Mouse (Mus musculus) liver, postnatal 0 days (tissue): Measurements from ENCODE around the gene Olfr304. TPM values are rescaled to one million over a fixed set of nuclear protein-coding genes. Genes with fewer than 3 reads are reported as not detected.

Source experiments
- ATAC-seq: fragments of 200-750 bp; cut with Nextera tagmentation; 2 replicates; pipeline ENCODE4 v1.8.0; 2017; ENCODE audit warnings: mild to moderate bottlenecking, moderate library complexity
- DNase-seq: peaks from one replicate; pipeline ENCODE4 v3.0.0-alpha.2; 2016
- H3K27ac ChIP-seq: fragments of 300-500 bp; sonication (generic); 2 replicates; pipeline ENCODE4 v1.5.1; 2014; ENCODE audit warnings: antibody characterized with exemption, moderate library complexity, mild to moderate bottlenecking, low read depth
- H3K27me3 ChIP-seq: fragments of 300-500 bp; sonication (generic); 2 replicates; pipeline ENCODE4 v1.6.1; 2014; ENCODE audit warnings: low read length, control low read depth, mixed read lengths; ENCODE audit not compliant: insufficient read depth
- H3K36me3 ChIP-seq: fragments of 300-500 bp; sonication (generic); replicated peaks from 2 replicates; pipeline ENCODE4 v1.6.1; 2014; ENCODE audit warnings: mild to moderate bottlenecking, control low read depth, low read length, moderate library complexity, mixed read lengths; ENCODE audit not compliant: insufficient read depth
- H3K4me1 ChIP-seq: fragments of 300-500 bp; sonication (generic); 2 replicates; pipeline ENCODE4 v1.6.1; 2014; ENCODE audit warnings: antibody characterized with exemption, mild to moderate bottlenecking, control low read depth; ENCODE audit not compliant: insufficient read depth
- H3K4me2 ChIP-seq: fragments of 300-500 bp; sonication (generic); 2 replicates; pipeline ENCODE4 v1.6.1; 2014; ENCODE audit warnings: low read depth, mild to moderate bottlenecking, low read length, moderate library complexity, mixed read lengths
- H3K4me3 ChIP-seq: fragments of 300-500 bp; sonication (generic); 2 replicates; pipeline ENCODE4 v1.5.1; 2014; ENCODE audit warnings: low read depth, low read length
- H3K9ac ChIP-seq: fragments of 300-500 bp; sonication (generic); replicated peaks from 2 replicates; pipeline ENCODE4 v1.6.1; 2014; ENCODE audit warnings: mild to moderate bottlenecking, moderate library complexity
- H3K9me3 ChIP-seq: fragments of 300-500 bp; sonication (generic); 2 replicates; pipeline ENCODE4 v1.6.1; 2016; ENCODE audit warnings: mild to moderate bottlenecking, control low read depth, low read length, mixed read lengths
- CTCF ChIP-seq: sonication (generic); IDR thresholded peaks from 2 replicates; pipeline ENCODE4 v1.5.1; 2016; ENCODE audit warnings: antibody characterized with exemption, low read depth
- EP300 ChIP-seq: IDR thresholded peaks from 2 replicates; pipeline ENCODE4 v1.6.1; 2016; ENCODE audit warnings: antibody characterized with exemption, low read depth, mild to moderate bottlenecking
- WGBS: fragments of 180-500 bp; shearing (Covaris S2); extraction: QIAGEN DNeasy Blood & Tissue Kit; methylation state at CpG from one replicate; pipeline ENCODE4 v1.1.7; 2014; ENCODE audit not compliant: insufficient replicate concordance; 5-methylcytosine and 5-hydroxymethylcytosine counted together
- polyA plus RNA-seq: library from polyadenylated mRNA; unstranded; fragments of >200 nt; fragmentation: Nextera tagmentation; extraction: Ambion mirVana; gene quantifications from 2 replicates; pipeline ENCODE4 v1.2.1, GENCODE M21; 2015

Olfr304 gene
- polyA plus RNA-seq, 1 experiment from 2014 or later: not detected

- H3K9me3 ChIP-seq: no peaks in the 10 kb centered on the region
- H3K4me3 ChIP-seq: no peak overlapping the region
- no peaks in the 10 kb centered on the region for H3K4me1 ChIP-seq
- no peak overlapping the region for H3K9ac ChIP-seq
- no peak for TF ChIP-seq CTCF
- no peak for TF ChIP-seq EP300
- WGBS: 69% methylated on average over 14 of the region's 14 CpGs
- no peak overlapping the region for H3K27ac ChIP-seq
- H3K27me3 ChIP-seq: no peaks in the 10 kb centered on the region
- no peak for ATAC-seq
- no peak for DNase-seq
- H3K36me3 ChIP-seq: no peaks in the 10 kb centered on the region
- H3K4me2 ChIP-seq: no peak overlapping the region
These were observed 43.4 kb downstream of the Olfr304 start for GRCm38 (mm10) chr7:86342881-86343565.

DNA sequence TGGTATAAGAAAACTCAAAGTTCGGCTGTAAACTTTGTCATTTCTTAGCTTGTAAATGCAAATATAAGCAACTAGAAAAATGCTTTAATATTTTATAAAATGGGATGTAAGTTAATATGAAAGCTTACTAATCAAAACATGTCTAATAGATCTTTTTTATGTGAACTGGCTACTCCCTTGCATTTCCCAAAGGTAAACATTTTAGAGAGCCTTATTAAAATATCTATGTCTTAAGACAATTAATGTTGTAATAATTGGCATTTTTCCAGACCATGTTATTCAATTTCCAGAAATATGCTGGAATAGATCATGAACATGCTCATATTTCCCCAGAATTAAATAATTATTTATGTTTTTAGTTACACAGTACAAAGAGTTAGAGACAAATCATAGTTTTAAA is 49.0 kb downstream of the Olfr304 start, which contains the start of gene Olfr307:
Gene Olfr307, minus strand, starts transcription at position 101 of the 400 bp plus-strand sequence.
- no peak within 1 kb of the TSS for H3K27ac ChIP-seq
- no peaks in the 10 kb centered on the region for H3K4me1 ChIP-seq
- H3K9me3 ChIP-seq: no peaks in the 10 kb centered on the region
- H3K4me2 ChIP-seq: no peak within 1 kb of the TSS
- H3K4me3 ChIP-seq: no peak within 1 kb of the TSS
- no peaks in the 10 kb centered on the region for H3K36me3 ChIP-seq
- 60% methylated on average over 1 of the region's 1 CpGs for WGBS
- H3K9ac ChIP-seq: no peak within 1 kb of the TSS
- ATAC-seq: no peak
- no peaks in the 10 kb centered on the region for H3K27me3 ChIP-seq
- no peak for DNase-seq
- TF ChIP-seq CTCF (no peak), EP300 (no peak)

Other genes starting within 250 kb of the Olfr304 start
- gene Vmn2r75, start 214.9 kb downstream of the Olfr304 start, polyA plus RNA-seq: not detected in 2 replicates
- gene Vmn2r76, start 140.3 kb downstream of the Olfr304 start, polyA plus RNA-seq: not detected in 2 replicates
- not detected in 2 replicates for gene Olfr310, start 109.5 kb downstream of the Olfr304 start, polyA plus RNA-seq
- not detected in 2 replicates for gene Olfr309, start 73.0 kb downstream of the Olfr304 start, polyA plus RNA-seq
- not detected in 2 replicates for gene Olfr308, start 61.0 kb downstream of the Olfr304 start, polyA plus RNA-seq
- not detected in 2 replicates for gene Olfr307, start 49.1 kb downstream of the Olfr304 start, polyA plus RNA-seq
- gene Olfr305, start 19.7 kb downstream of the Olfr304 start, polyA plus RNA-seq: not detected in 2 replicates
- not detected in 2 replicates for gene Olfr303, start 11.1 kb upstream of the Olfr304 start, polyA plus RNA-seq
- gene Olfr301, start 17.2 kb upstream of the Olfr304 start, polyA plus RNA-seq: not detected in 2 replicates
- not detected in 2 replicates for gene Olfr299, start 73.3 kb upstream of the Olfr304 start, polyA plus RNA-seq
- not detected in 2 replicates for gene Olfr298, start 105.8 kb upstream of the Olfr304 start, polyA plus RNA-seq
- gene Olfr297, start 133.3 kb upstream of the Olfr304 start, polyA plus RNA-seq: not detected in 2 replicates
- not detected in 2 replicates for gene Olfr295, start 197.2 kb upstream of the Olfr304 start, polyA plus RNA-seq
- not detected in 2 replicates for gene Olfr294, start 230.0 kb upstream of the Olfr304 start, polyA plus RNA-seq